Mouse (Mus musculus) testis, adult 2 months (tissue): ENCODE measurements around the gene Ppp1r26.

Experiments used
- CTCF ChIP-seq: fragments of 200-500 bp; IDR thresholded peaks from 2 replicates; pipeline ENCODE4 v1.5.1; 2012; ENCODE audit warnings: low read depth, mild to moderate bottlenecking, inconsistent platforms, low read length, moderate library complexity; ENCODE audit not compliant: control insufficient read depth, insufficient read depth, insufficient replicate concordance
- POLR2A ChIP-seq: fragments of 200-500 bp; IDR thresholded peaks from 2 replicates; pipeline ENCODE4 v1.6.1; 2012; ENCODE audit warnings: low read depth, mild to moderate bottlenecking, inconsistent platforms, low read length, moderate library complexity; ENCODE audit not compliant: control insufficient read depth

DNA sequence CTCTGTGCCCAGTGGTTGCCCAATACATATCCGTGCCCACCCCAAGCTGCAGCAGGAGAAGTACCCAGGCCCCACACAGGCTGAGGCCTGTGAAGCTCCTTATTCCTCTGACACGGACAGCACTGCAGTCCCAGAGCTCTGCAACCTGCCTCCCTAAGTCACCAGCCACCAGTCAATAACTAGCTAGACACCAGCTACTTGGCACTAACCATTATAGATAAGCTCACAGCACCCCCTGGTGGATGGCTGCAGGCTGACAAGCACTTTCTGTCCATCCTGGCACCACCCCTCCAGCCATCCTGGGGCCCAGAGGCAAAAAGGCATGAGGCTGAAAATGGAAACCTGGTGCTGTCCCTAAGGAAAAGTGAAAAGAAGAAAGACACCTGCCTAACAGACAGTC lies 28.6 kb upstream of the Ppp1r26 start:
- peak; percentile 82 for TF ChIP-seq CTCF
- TF ChIP-seq POLR2A: no peak
